Mouse (Mus musculus): ENCODE measurements around the gene Capn10. TPM values are rescaled to one million over a fixed set of nuclear protein-coding genes. Genes with fewer than 3 reads are reported as not detected.
"Not testable (repeated sequence)": the region's sequence is repeated elsewhere in the genome, so short reads cannot be mapped to it uniquely, and the experiment has no call there.

Gene Capn10
- polyA plus RNA-seq, 1 experiment: 42.0 TPM

DNA sequence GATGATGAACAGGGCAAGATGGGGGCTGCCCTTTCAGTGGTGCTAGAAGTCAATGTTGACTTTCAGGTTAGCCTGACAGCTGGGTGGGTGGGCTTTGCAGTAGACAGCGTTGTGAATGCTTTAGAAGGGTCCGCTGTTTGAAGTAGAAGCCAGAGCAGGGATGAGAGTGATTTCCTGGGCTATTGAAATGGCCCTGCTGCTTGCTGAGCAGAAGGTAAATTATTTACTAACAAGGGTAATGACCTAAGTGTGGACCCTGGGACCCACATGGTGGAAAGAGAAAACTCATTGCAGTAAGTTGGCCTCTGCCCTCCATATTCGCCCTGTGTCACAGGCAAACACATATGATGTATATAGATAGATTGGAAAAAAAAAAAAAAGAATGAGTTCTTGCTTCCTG lies 2.3 kb downstream of the Capn10 start:
- Histone ChIP-seq H3K27ac (ENCODE audit: insufficient read depth, low read length) (no peak overlapping the region), H3K4me3 (ENCODE audit: insufficient read depth, low read length) (no peak overlapping the region)
- TF ChIP-seq CTCF (IDR thresholded peaks at IDR 0.05; ENCODE audit: extremely low read depth, insufficient read depth, low read length) (no peak), POLR2A (IDR thresholded peaks at IDR 0.05; ENCODE audit: extremely low read depth, insufficient read depth, low read length) (no peak)

DNA sequence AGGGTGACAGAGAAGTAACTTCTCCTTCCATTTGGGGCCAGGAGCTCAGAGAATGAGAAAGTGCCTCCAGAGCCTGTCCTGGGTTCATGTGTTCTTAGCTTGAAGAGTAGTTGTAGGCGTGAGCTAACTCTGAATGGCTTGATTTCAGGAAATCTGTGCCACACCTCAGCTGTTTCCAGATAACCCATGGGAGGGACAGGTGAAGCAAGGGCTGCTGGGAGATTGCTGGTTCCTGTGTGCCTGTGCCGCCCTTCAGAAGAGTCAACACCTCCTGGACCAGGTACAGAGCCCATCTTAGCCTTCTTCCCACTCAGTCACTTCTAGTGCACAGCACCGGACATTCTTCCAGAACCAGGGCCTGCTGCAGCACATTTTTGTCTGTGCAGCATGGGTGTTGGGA lies 3.6 kb downstream of the Capn10 start:
- no peak overlapping the region for H3K27ac ChIP-seq (ENCODE audit: insufficient read depth, low read length)
- H3K4me1 ChIP-seq (ENCODE audit: control insufficient read depth, insufficient read depth, low read length): peaks cover 2% of the 10 kb centered on the region; the same call in 1 of the 2 replicates
- no peak overlapping the region for H3K4me3 ChIP-seq (ENCODE audit: insufficient read depth, low read length)
- no peak for TF ChIP-seq CTCF (IDR thresholded peaks at IDR 0.05; ENCODE audit: extremely low read depth, insufficient read depth, low read length)
- no peak for TF ChIP-seq POLR2A (IDR thresholded peaks at IDR 0.05; ENCODE audit: extremely low read depth, insufficient read depth, low read length)

More for the DNA sequence above, 2.3 kb downstream of the Capn10 start:
- peaks cover 2% of the 10 kb centered on the region; the same call in 1 of the 2 replicates for H3K4me1 ChIP-seq (ENCODE audit: control insufficient read depth, insufficient read depth, low read length)

DNA sequence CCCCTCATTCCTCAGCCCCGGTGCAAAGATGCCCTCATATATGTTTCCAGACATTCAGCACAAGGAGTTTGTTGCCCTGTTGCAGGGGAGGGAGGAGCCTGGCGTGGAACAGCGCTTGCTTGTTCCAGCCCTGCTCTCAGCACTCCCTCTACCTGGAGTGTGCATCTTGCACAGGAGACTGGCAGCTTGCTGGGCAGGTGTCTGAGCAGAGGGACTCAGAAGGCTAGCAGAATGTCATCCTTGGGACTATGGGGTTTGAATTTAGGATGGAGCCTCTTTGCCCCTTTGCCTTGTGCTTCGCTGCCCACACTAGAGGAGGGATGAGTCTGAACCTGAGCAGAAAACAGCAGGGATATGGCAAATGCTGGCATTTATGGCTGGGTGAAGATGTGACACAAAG lies 5.6 kb downstream of the Capn10 start:
- no peak overlapping the region for H3K4me3 ChIP-seq (ENCODE audit: insufficient read depth, low read length)
- H3K27ac ChIP-seq (ENCODE audit: insufficient read depth, low read length): no peak overlapping the region
- H3K4me1 ChIP-seq (ENCODE audit: control insufficient read depth, insufficient read depth, low read length): peaks cover 2% of the 10 kb centered on the region; the same call in 1 of the 2 replicates
- no peak for TF ChIP-seq POLR2A (IDR thresholded peaks at IDR 0.05; ENCODE audit: extremely low read depth, insufficient read depth, low read length)
- TF ChIP-seq CTCF (IDR thresholded peaks at IDR 0.05; ENCODE audit: extremely low read depth, insufficient read depth, low read length): no peak

GRCm38 (mm10) chr1:92943219-92943989 lies 9.2 kb downstream of the Capn10 start:
- H3K27ac ChIP-seq (ENCODE audit: insufficient read depth, low read length): no peak overlapping the region

GRCm38 (mm10) chr1:92947966-92948365 lies 13.8 kb downstream of the Capn10 start:
- no peak overlapping the region for H3K4me3 ChIP-seq (ENCODE audit: insufficient read depth, low read length)
- no peak overlapping the region for H3K27ac ChIP-seq (ENCODE audit: insufficient read depth, low read length)
- TF ChIP-seq POLR2A (IDR thresholded peaks at IDR 0.05; ENCODE audit: extremely low read depth, insufficient read depth, low read length) (no peak), CTCF (IDR thresholded peaks at IDR 0.05; ENCODE audit: extremely low read depth, insufficient read depth, low read length) (no peak)
- H3K4me1 ChIP-seq (ENCODE audit: control insufficient read depth, insufficient read depth, low read length): no peaks in the 10 kb centered on the region

More at GRCm38 (mm10) chr1:92943219-92943989, 9.2 kb downstream of the Capn10 start:
- Histone ChIP-seq H3K4me1 (ENCODE audit: control insufficient read depth, insufficient read depth, low read length) (no peaks in the 10 kb centered on the region), H3K4me3 (ENCODE audit: insufficient read depth, low read length) (no peak overlapping the region)
- TF ChIP-seq CTCF (IDR thresholded peaks at IDR 0.05; ENCODE audit: extremely low read depth, insufficient read depth, low read length): no peak
- TF ChIP-seq POLR2A (IDR thresholded peaks at IDR 0.05; ENCODE audit: extremely low read depth, insufficient read depth, low read length): no peak

DNA sequence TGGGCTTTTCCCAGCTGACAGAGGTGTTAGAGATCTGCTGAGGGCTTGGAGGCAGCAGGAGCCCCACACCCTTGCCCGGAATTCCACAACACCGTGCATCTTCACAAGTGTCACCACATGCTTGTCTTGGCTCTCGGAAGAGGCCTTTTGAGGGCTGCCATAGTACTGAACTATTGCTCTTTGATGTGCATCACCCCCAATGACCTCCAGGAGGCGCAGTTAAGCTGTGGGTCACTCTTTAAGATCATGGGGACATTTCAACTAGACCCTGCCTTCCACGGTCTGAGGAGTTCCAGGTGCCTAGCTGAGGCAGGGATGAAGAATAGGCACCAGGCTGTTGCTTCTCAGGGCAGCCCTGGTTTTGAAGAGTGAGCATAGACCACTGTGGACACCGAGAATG lies 15.2 kb downstream of the Capn10 start:
- Histone ChIP-seq H3K4me1 (ENCODE audit: control insufficient read depth, insufficient read depth, low read length) (no peaks in the 10 kb centered on the region), H3K27ac (ENCODE audit: insufficient read depth, low read length) (no peak overlapping the region), H3K4me3 (ENCODE audit: insufficient read depth, low read length) (no peak overlapping the region)
- TF ChIP-seq POLR2A (IDR thresholded peaks at IDR 0.05; ENCODE audit: extremely low read depth, insufficient read depth, low read length) (no peak), CTCF (IDR thresholded peaks at IDR 0.05; ENCODE audit: extremely low read depth, insufficient read depth, low read length) (peak; percentile 37)

GRCm38 (mm10) chr1:92950607-92951006 lies 16.4 kb downstream of the Capn10 start, which contains the start of gene Gpr35:
TSS of gene Gpr35 (plus strand) at chr1:92950865.
- H3K27ac ChIP-seq (ENCODE audit: insufficient read depth, low read length): no peak within 1 kb of the TSS

DNA sequence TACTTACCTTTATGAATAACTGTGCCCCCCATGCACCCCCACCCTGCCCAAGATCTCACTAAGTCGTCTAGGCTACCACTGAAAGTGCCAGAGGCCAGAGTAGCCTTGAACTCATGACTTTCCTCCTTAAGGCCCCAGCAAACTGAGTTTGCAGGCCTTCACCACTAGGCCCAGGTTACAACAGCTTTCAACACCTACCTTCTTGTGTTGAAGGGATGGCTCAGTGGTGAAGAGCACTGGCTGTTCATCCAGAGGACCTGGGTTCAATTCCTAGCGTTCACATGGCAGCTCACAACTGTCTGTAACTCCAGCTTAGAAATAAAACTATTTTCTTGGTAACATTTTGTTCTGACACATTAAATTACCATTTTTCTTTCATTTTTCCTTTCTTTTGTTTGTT lies 19.5 kb downstream of the Capn10 start:
- Histone ChIP-seq H3K4me3 (ENCODE audit: insufficient read depth, low read length) (no peak overlapping the region), H3K27ac (ENCODE audit: insufficient read depth, low read length) (no peak overlapping the region), H3K4me1 (ENCODE audit: control insufficient read depth, insufficient read depth, low read length) (no peaks in the 10 kb centered on the region)
- no peak for TF ChIP-seq POLR2A (IDR thresholded peaks at IDR 0.05; ENCODE audit: extremely low read depth, insufficient read depth, low read length)
- TF ChIP-seq CTCF (IDR thresholded peaks at IDR 0.05; ENCODE audit: extremely low read depth, insufficient read depth, low read length): no peak

More at GRCm38 (mm10) chr1:92950607-92951006, 16.4 kb downstream of the Capn10 start, which contains the start of gene Gpr35:
- no peak within 1 kb of the TSS for H3K4me3 ChIP-seq (ENCODE audit: insufficient read depth, low read length)
- TF ChIP-seq POLR2A (IDR thresholded peaks at IDR 0.05; ENCODE audit: extremely low read depth, insufficient read depth, low read length) (no peak), CTCF (IDR thresholded peaks at IDR 0.05; ENCODE audit: extremely low read depth, insufficient read depth, low read length) (no peak)
- H3K4me1 ChIP-seq (ENCODE audit: control insufficient read depth, insufficient read depth, low read length): no peaks in the 10 kb centered on the region

- H3K27ac ChIP-seq (ENCODE audit: insufficient read depth, low read length); H3K4me3 ChIP-seq (ENCODE audit: insufficient read depth, low read length); H3K4me1 ChIP-seq (ENCODE audit: control insufficient read depth, insufficient read depth, low read length): not testable (repeated sequence)
- TF ChIP-seq CTCF (IDR thresholded peaks at IDR 0.05; ENCODE audit: extremely low read depth, insufficient read depth, low read length): peak; percentile 23; the same call in 1 of the 2 replicates
Observed at GRCm38 (mm10) chr1:92956571-92957335, 22.6 kb downstream of the Capn10 start.
